Mouse (Mus musculus): ENCODE measurements around the gene Shisa5. TPM values are rescaled to one million over a fixed set of nuclear protein-coding genes. Genes with fewer than 3 reads are reported as not detected.

Gene Shisa5
- polyA plus RNA-seq, 1 experiment from 2014 or later = 216 TPM

DNA sequence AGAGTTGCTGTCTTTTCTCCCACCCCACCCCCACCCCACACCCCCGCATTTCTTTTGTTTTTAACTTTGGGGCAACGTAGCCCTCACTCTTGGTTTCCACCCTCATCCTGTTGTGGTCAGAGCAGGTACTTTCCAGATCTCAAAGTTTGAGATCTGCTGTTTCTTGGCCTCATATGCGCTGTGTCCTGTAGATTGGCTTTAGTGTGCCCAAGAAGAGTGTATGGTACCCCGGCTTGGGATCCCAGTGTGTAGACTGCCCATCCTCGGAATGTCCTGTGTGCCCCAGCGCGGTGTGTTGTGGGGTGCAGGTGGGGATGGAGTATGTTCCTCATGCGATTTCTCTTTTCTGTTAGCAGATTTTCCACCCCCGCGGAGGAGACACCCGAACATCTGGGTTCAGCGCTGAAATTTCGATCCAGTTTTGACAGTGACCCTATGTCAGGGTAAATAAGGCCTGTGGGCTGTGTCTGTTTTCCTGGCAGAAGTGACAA, 12.7 kb downstream of the Shisa5 start:
- Histone ChIP-seq H3K4me2 (replicated peaks; ENCODE audit: low read depth, low read length) (no peak overlapping the region), H3K36me3 (ENCODE audit: insufficient read depth, low read length) (peaks cover 15% of the 10 kb centered on the region; the same call in 1 of the 2 replicates)

DNA sequence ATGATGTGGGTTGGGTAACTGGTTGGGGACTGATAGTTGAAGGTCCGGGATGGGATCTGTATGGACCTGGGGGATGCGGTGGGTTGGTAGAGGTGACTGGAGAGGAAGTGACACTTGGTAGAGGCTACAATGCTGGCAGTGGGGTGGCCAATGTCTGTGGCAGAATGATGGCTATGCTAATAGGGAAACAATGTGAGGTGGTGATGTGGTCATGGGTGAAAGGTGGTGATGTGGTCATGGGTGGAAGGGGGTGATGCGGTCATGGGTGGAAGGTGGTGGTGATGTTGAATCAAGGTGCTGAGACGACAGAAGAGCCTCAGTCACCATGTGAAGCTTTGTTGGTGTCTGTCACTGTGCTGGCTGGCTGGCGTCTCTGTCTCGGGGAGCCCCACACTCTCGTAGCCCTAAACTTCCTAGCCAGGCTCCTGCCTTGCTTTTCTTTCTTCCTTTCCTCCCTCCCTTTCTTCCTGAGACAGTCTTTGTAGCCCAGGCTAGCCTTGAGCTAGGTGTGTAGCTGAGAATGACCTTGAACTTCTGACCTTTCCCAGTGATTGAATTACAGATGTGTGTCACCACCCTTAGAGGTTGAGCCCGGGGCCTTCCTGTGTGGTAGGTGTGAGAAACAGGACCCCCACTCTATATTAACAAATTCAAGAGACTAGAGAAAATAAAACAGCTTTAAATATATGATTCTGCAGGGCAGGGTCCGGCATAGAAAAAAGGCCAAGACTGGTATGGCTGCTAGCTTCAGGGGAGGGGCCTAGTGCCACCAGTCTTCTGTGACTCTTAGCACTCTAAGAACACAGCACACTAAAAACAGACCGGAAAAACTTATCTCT, 13.5 kb downstream of the Shisa5 start:
- H3K27ac ChIP-seq (ENCODE audit: low read length) = no peak overlapping the region

More for the DNA sequence above, 12.7 kb downstream of the Shisa5 start:
- no peaks in the 10 kb centered on the region for H3K9me3 ChIP-seq (ENCODE audit: low read length)
- H3K27ac ChIP-seq (ENCODE audit: low read length) = no peak overlapping the region
- no peak overlapping the region for H3K9ac ChIP-seq (replicated peaks; ENCODE audit: low read depth)
- no peak for TF ChIP-seq CTCF (IDR thresholded peaks at IDR 0.05)
- TF ChIP-seq EP300 (IDR thresholded peaks at IDR 0.05) = no peak
- H3K4me3 ChIP-seq (ENCODE audit: low read depth, low read length) = no peak overlapping the region
- WGBS = 91% methylated on average over 13 of the region's 13 CpGs
- H3K4me1 ChIP-seq (ENCODE audit: insufficient read depth, low read depth, low read length) = peaks cover 7% of the 10 kb centered on the region; the same call in 1 of the 2 replicates
- H3K27me3 ChIP-seq (replicated peaks; ENCODE audit: insufficient read depth, low read length) = no peaks in the 10 kb centered on the region
- DNase-seq (ENCODE audit: low spot score) (no peak), ATAC-seq (no peak)

DNA sequence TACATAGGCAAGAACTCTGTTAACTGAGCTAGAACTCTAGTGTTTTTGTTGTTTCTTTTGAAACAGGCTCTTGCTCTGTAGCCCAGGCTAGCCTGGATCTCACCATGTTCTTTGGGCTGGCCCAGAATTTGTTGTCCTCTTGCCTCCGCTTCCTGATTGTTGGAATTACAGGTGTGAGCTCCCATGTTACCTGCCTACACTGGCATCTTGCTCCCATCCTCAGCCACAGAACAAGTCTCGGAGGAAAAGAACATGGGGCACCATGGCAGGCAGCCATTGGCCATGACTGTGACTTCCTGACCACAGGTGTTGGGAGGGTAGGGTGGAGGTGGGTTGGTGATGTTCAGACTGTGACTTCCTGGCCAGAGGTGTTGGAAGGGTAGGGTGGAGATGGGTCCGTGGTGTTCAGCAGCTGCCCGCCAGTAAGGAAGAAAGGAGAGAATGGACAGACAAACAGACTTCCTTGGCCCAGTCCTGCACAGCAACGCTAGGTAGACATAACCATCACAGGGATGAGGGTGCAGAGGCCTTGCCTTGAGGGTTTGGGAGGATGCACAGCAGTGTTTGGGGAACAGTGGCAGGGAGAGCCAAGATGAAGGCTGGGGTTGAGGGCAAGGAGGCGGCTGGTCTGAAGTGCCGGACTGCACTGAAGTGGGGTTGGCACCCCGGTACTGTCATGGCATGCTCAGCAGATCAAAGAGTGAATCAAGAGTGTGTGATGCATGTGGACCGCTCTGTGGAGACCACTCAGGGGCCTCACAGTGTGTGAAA, 14.3 kb downstream of the Shisa5 start:
- ATAC-seq (no peak), DNase-seq (ENCODE audit: low spot score) (no peak)
- H3K4me2 ChIP-seq (replicated peaks; ENCODE audit: low read depth, low read length) = no peak overlapping the region
- H3K9ac ChIP-seq (replicated peaks; ENCODE audit: low read depth) = no peak overlapping the region
- no peaks in the 10 kb centered on the region for H3K27me3 ChIP-seq (replicated peaks; ENCODE audit: insufficient read depth, low read length)
- H3K9me3 ChIP-seq (ENCODE audit: low read length) = no peaks in the 10 kb centered on the region
- no peak for TF ChIP-seq EP300 (IDR thresholded peaks at IDR 0.05)
- TF ChIP-seq CTCF (IDR thresholded peaks at IDR 0.05) = no peak
- H3K4me3 ChIP-seq (ENCODE audit: low read depth, low read length) = no peak overlapping the region
- WGBS = 88% methylated on average over 9 of the region's 9 CpGs
- H3K36me3 ChIP-seq (ENCODE audit: insufficient read depth, low read length) = peaks cover 21% of the 10 kb centered on the region; the same call in 1 of the 2 replicates
- peaks cover 7% of the 10 kb centered on the region; the same call in 1 of the 2 replicates for H3K4me1 ChIP-seq (ENCODE audit: insufficient read depth, low read depth, low read length)
- no peak overlapping the region for H3K27ac ChIP-seq (ENCODE audit: low read length)

More for the DNA sequence above, 13.5 kb downstream of the Shisa5 start:
- Histone ChIP-seq H3K4me2 (replicated peaks; ENCODE audit: low read depth, low read length) (no peak overlapping the region), H3K27me3 (replicated peaks; ENCODE audit: insufficient read depth, low read length) (no peaks in the 10 kb centered on the region), H3K4me1 (ENCODE audit: insufficient read depth, low read depth, low read length) (peaks cover 7% of the 10 kb centered on the region; the same call in 1 of the 2 replicates), H3K9ac (replicated peaks; ENCODE audit: low read depth) (no peak overlapping the region), H3K36me3 (ENCODE audit: insufficient read depth, low read length) (peaks cover 21% of the 10 kb centered on the region; the same call in 1 of the 2 replicates), H3K9me3 (ENCODE audit: low read length) (no peaks in the 10 kb centered on the region), H3K4me3 (ENCODE audit: low read depth, low read length) (no peak overlapping the region)
- ATAC-seq (no peak), DNase-seq (ENCODE audit: low spot score) (no peak)
- no peak for TF ChIP-seq CTCF (IDR thresholded peaks at IDR 0.05)
- no peak for TF ChIP-seq EP300 (IDR thresholded peaks at IDR 0.05)
- 88% methylated on average over 10 of the region's 10 CpGs for WGBS

DNA sequence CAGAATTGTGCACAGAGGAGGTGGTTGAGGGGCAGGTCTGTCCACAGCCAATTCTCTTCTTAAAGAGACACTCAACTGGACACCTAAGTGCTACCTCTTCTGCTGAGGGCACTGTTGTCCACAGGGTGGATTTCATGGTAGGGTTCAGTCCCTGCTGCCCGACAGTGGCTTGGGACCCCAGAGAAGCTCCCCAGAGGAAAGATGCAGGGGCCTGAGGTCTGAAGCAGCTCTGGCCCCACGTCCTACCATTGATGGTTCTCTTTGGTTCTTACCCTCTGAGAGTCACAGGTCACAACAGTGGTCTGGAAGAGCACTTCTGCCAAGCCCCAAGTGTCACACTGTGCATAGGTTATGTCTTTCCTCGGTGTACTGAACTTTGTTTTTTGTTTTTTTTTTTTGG, 15.0 kb downstream of the Shisa5 start:
- TF ChIP-seq CTCF (IDR thresholded peaks at IDR 0.05) (no peak), EP300 (IDR thresholded peaks at IDR 0.05) (no peak)
- Histone ChIP-seq H3K27ac (ENCODE audit: low read length) (no peak overlapping the region), H3K27me3 (replicated peaks; ENCODE audit: insufficient read depth, low read length) (no peaks in the 10 kb centered on the region), H3K9ac (replicated peaks; ENCODE audit: low read depth) (no peak overlapping the region), H3K4me2 (replicated peaks; ENCODE audit: low read depth, low read length) (no peak overlapping the region), H3K4me3 (ENCODE audit: low read depth, low read length) (no peak overlapping the region), H3K9me3 (ENCODE audit: low read length) (no peaks in the 10 kb centered on the region), H3K36me3 (ENCODE audit: insufficient read depth, low read length) (peaks cover 25% of the 10 kb centered on the region; the same call in 1 of the 2 replicates), H3K4me1 (ENCODE audit: insufficient read depth, low read depth, low read length) (peaks cover 7% of the 10 kb centered on the region; the same call in 1 of the 2 replicates)
- 77% methylated on average over 3 of the region's 3 CpGs for WGBS
- ATAC-seq (no peak), DNase-seq (ENCODE audit: low spot score) (no peak)

DNA sequence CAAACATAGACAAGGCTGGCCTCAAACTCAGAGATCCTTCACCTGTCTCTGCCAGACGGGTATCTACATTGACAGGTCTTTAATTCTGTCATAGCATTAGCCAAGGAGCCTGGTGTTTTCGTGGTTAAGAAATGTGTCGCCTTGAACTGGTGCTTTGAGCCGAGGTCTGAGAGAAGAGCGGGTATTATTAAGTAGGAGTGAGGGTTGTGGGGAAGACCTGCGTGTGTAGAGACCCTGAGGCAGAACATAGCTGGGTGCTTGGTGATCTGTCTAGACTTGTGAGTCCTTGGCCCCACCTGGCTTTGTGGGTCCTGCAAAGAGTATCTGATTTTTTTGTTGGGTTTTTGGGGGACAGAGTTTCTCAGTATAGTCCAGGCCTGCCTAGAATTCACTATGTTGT, 15.5 kb downstream of the Shisa5 start:
- Histone ChIP-seq H3K36me3 (ENCODE audit: insufficient read depth, low read length) (peaks cover 25% of the 10 kb centered on the region; the same call in 1 of the 2 replicates), H3K27me3 (replicated peaks; ENCODE audit: insufficient read depth, low read length) (no peaks in the 10 kb centered on the region), H3K4me2 (replicated peaks; ENCODE audit: low read depth, low read length) (no peak overlapping the region), H3K27ac (ENCODE audit: low read length) (peak overlapping the region; percentile 86; the same call in 1 of the 2 replicates), H3K4me3 (ENCODE audit: low read depth, low read length) (no peak overlapping the region), H3K9me3 (ENCODE audit: low read length) (no peaks in the 10 kb centered on the region), H3K9ac (replicated peaks; ENCODE audit: low read depth) (no peak overlapping the region), H3K4me1 (ENCODE audit: insufficient read depth, low read depth, low read length) (peaks cover 7% of the 10 kb centered on the region; the same call in 1 of the 2 replicates)
- WGBS = 73% methylated on average over 6 of the region's 6 CpGs
- DNase-seq (ENCODE audit: low spot score) (no peak), ATAC-seq (no peak)
- no peak for TF ChIP-seq CTCF (IDR thresholded peaks at IDR 0.05)
- TF ChIP-seq EP300 (IDR thresholded peaks at IDR 0.05) = no peak

DNA sequence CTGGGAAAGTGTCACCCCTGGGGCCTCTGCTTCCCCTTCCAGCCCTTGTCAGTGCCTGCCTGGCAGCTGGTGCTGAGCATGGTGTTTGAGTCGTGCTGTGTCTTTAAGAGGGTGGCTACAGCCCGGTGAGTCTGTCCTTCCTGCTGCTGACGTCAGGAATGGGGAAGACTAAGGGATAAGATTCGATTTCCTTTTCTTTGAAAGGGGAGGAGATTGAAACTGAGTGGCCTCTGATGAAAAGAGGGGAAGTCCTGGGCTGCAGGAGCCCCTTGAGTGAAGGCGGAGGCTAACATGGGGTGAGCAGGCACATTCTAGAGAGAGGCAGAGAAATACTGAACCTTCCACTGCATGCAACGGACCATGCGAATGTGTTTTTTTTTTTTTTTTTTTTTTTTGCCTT, 16.3 kb downstream of the Shisa5 start:
- H3K4me2 ChIP-seq (replicated peaks; ENCODE audit: low read depth, low read length) = peak overlapping the region; percentile 49
- H3K9me3 ChIP-seq (ENCODE audit: low read length) = no peaks in the 10 kb centered on the region
- H3K27ac ChIP-seq (ENCODE audit: low read length) = peak overlapping the region; percentile 86
- H3K9ac ChIP-seq (replicated peaks; ENCODE audit: low read depth) = peak overlapping the region; percentile 37
- TF ChIP-seq CTCF (IDR thresholded peaks at IDR 0.05) (no peak), EP300 (IDR thresholded peaks at IDR 0.05) (no peak)
- DNase-seq (ENCODE audit: low spot score) = peak; percentile 97
- H3K27me3 ChIP-seq (replicated peaks; ENCODE audit: insufficient read depth, low read length) = no peaks in the 10 kb centered on the region
- H3K4me3 ChIP-seq (ENCODE audit: low read depth, low read length) = peak overlapping the region; percentile 28
- peaks cover 7% of the 10 kb centered on the region; the same call in 1 of the 2 replicates for H3K4me1 ChIP-seq (ENCODE audit: insufficient read depth, low read depth, low read length)
- peak; percentile 79 for ATAC-seq
- 2% methylated on average over 7 of the region's 7 CpGs for WGBS
- peaks cover 23% of the 10 kb centered on the region; the same call in 1 of the 2 replicates for H3K36me3 ChIP-seq (ENCODE audit: insufficient read depth, low read length)
